Mouse (Mus musculus) kidney, postnatal 0 days (tissue): Measurements from ENCODE around the gene Mindy4b-ps. TPM values are rescaled to one million over a fixed set of nuclear protein-coding genes. Genes with fewer than 3 reads are reported as not detected.

Experiments
- ATAC-seq: fragments of 200-750 bp; cut with Nextera tagmentation; replicated peaks from 2 replicates; pipeline ENCODE4 v1.8.0; 2017; ENCODE audit warnings: low read depth, moderate number of reproducible peaks, moderate TSS enrichment, moderate library complexity; ENCODE audit not compliant: low FRiP score
- DNase-seq: peaks from one replicate; pipeline ENCODE4 v3.0.0-alpha.2; 2016; ENCODE audit warnings: low spot score
- H3K27ac ChIP-seq: fragments of 300-500 bp; sonication (generic); 2 replicates; pipeline ENCODE4 v1.5.1; 2014; ENCODE audit warnings: mild to moderate bottlenecking
- H3K27me3 ChIP-seq: fragments of 300-500 bp; sonication (generic); 2 replicates; pipeline ENCODE4 v1.6.1; 2014; ENCODE audit warnings: low read length, mixed read lengths; ENCODE audit not compliant: insufficient read depth
- H3K36me3 ChIP-seq: fragments of 300-500 bp; sonication (generic); 2 replicates; pipeline ENCODE4 v1.6.1; 2014; ENCODE audit warnings: low read length, mixed read lengths; ENCODE audit not compliant: insufficient read depth
- H3K4me1 ChIP-seq: fragments of 300-500 bp; sonication (generic); replicated peaks from 2 replicates; pipeline ENCODE4 v1.6.1; 2014; ENCODE audit warnings: antibody characterized with exemption, low read length, mixed read lengths; ENCODE audit not compliant: insufficient read depth
- H3K4me2 ChIP-seq: fragments of 300-500 bp; sonication (generic); 2 replicates; pipeline ENCODE4 v1.6.1; 2014; ENCODE audit warnings: mild to moderate bottlenecking, low read length, moderate library complexity, mixed read lengths
- H3K4me3 ChIP-seq: fragments of 300-500 bp; sonication (generic); replicated peaks from 2 replicates; pipeline ENCODE4 v1.5.1; 2014; ENCODE audit warnings: low read depth, low read length
- H3K9ac ChIP-seq: fragments of 300-500 bp; sonication (generic); 2 replicates; pipeline ENCODE4 v1.6.1; 2014; ENCODE audit warnings: low read depth, low read length
- H3K9me3 ChIP-seq: fragments of 300-500 bp; sonication (generic); replicated peaks from 2 replicates; pipeline ENCODE4 v1.6.1; 2016; ENCODE audit warnings: low read length, inconsistent platforms, mixed read lengths
- CTCF ChIP-seq: IDR thresholded peaks from 2 replicates; pipeline ENCODE4 v1.5.1; 2016; ENCODE audit warnings: antibody characterized with exemption, low read depth, mild to moderate bottlenecking, moderate library complexity
- WGBS: fragments of 180-500 bp; shearing (Covaris S2); extraction: QIAGEN DNeasy Blood & Tissue Kit; methylation state at CpG from one replicate; pipeline ENCODE4 v1.1.7; 2014; 5-methylcytosine and 5-hydroxymethylcytosine counted together
- polyA plus RNA-seq: library from polyadenylated mRNA; unstranded; fragments of >200 nt; fragmentation: Nextera tagmentation; extraction: Ambion mirVana; gene quantifications from 2 replicates; pipeline ENCODE4 v1.2.1, GENCODE M21; 2015

Mindy4b-ps gene
- polyA plus RNA-seq, 1 experiment from 2014 or later: not detected

DNA sequence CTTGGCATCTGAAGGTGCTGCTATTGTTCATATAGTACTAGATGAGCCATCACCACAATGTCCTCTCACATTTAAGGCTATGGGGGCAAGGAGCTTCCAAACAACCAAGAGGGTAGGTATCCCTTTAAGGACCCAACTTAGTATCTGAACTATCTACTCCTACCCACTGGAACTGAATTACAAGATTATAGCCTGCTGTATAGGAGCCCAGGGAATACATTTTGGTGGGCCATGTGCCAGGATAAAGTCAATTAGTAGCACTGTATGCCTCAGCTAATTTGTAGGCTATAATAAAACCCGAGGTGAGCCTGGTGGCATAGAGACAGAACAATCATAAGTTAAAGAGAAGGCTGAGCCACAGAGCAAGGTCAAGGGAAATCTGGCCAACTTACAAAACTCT, 65.7 kb downstream of the Mindy4b-ps start:
- H3K27ac ChIP-seq: no peak overlapping the region
- no peaks in the 10 kb centered on the region for H3K27me3 ChIP-seq
- H3K4me3 ChIP-seq: no peak overlapping the region
- H3K9me3 ChIP-seq: no peaks in the 10 kb centered on the region
- no peak overlapping the region for H3K4me2 ChIP-seq
- DNase-seq (no peak), ATAC-seq (no peak)
- H3K36me3 ChIP-seq: no peaks in the 10 kb centered on the region
- H3K9ac ChIP-seq: no peak overlapping the region
- 41% methylated on average over 1 of the region's 1 CpGs for WGBS
- no peak for TF ChIP-seq CTCF
- no peaks in the 10 kb centered on the region for H3K4me1 ChIP-seq

DNA sequence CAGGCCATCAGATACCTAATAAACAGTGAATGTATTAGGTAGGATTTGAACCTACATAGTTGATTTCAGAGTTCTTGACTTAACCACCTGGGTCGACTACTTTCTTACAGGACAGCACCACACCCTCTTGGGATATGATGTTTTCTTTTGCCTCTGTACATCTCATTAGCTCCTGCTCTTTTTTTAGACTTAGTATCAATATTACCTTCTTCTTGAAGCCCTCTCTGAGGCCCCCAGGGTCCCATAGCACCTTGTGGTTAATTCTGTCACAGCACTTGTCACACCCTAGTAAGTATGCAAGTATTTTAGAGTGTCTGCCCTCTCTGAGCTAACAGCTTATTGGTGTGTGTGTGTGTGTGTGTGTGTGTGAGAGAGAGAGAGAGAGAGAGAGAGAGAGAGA, 66.3 kb downstream of the Mindy4b-ps start:
- Histone ChIP-seq H3K4me1 (no peaks in the 10 kb centered on the region), H3K9ac (no peak overlapping the region), H3K9me3 (no peaks in the 10 kb centered on the region), H3K4me3 (no peak overlapping the region), H3K27me3 (no peaks in the 10 kb centered on the region), H3K36me3 (no peaks in the 10 kb centered on the region), H3K4me2 (no peak overlapping the region), H3K27ac (no peak overlapping the region)
- no peak for TF ChIP-seq CTCF
- DNase-seq (no peak), ATAC-seq (no peak)
- WGBS: 79% methylated on average over 1 of the region's 1 CpGs

DNA sequence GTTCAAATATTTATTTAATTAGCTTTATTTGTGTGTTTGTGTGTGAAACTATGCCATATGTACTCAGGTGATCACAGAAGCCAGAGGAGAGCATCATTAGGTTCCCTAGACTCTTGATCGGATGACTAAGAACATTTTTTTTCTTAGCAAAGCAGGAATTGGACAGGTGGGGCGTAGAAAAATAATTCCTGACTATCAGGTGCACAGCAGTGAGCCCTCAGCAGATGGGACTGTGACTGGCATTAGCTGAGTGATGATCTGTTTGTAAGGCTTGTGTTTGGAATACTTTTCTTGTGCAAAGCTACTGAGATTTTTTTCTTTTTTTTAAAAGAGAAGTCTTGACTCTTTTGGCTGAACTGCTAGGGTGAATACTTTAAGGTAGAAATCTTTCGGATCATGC, 67.8 kb downstream of the Mindy4b-ps start:
- no peak for TF ChIP-seq CTCF
- Histone ChIP-seq H3K9ac (no peak overlapping the region), H3K36me3 (no peaks in the 10 kb centered on the region), H3K4me3 (no peak overlapping the region), H3K9me3 (no peaks in the 10 kb centered on the region), H3K4me2 (no peak overlapping the region), H3K27me3 (no peaks in the 10 kb centered on the region), H3K27ac (no peak overlapping the region), H3K4me1 (no peaks in the 10 kb centered on the region)
- ATAC-seq (no peak), DNase-seq (no peak)
- 84% methylated on average over 3 of the region's 3 CpGs for WGBS

DNA sequence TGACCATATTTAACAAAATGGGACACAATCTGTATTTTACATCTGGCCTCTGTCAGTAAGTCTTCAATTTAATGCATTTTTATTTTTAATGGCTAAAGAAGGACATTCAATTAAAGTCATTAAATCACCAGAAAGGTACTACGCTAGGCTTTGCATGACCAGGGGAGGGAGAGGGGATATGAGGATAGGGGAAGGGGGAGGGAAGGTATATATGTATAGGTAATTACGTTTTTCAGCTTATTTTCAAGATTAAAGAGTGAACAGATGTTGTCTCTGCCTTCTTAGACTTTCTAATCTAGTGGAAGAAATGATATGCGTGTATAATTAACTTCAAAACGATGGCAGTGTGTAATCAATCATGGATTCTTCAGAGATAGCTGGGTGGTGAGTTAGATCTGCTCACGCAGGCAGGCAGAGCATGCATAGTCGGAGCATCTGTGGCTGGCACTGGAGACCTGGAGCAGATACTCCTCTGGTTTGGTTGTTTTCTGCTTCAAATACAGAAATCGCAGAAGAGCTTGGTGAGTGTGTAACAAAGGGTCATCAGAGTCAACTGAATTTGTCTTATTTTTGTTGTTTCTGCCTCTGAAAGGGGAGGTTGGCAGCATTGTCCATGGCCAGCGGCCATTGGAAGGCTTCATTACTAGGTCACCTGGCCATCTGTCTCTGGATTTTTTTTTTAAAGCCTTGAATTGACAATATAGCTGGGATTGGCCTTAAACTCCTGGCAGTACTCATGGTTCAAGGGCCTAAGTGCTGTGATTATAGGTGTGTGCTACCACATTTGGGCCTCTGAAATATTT, 70.1 kb downstream of the Mindy4b-ps start:
- TF ChIP-seq CTCF: no peak
- Histone ChIP-seq H3K9ac (no peak overlapping the region), H3K4me2 (no peak overlapping the region), H3K4me1 (no peaks in the 10 kb centered on the region), H3K4me3 (no peak overlapping the region), H3K36me3 (no peaks in the 10 kb centered on the region), H3K27me3 (no peaks in the 10 kb centered on the region), H3K27ac (no peak overlapping the region), H3K9me3 (no peaks in the 10 kb centered on the region)
- no peak for ATAC-seq
- 71% methylated on average over 8 of the region's 8 CpGs for WGBS
- DNase-seq: no peak

DNA sequence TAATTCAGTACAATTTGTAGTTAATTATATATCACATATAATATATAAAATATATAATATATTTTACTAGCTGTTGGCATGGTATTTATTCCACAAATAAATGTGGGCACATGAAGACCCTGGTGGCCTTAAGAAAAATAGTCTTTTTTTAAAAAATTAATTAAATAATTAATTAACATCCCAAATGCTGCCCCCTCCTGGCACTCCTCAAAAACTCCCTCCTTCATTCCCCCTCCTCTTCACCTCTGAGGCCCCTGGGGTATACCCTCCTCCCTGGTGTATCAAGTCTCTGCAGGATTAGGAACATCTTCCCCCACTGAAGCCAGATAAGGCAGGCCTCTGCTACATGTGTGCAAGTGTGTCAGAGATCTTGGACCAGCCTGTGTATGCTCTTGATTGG, 73.4 kb downstream of the Mindy4b-ps start:
- ATAC-seq: no peak
- DNase-seq: no peak
- Histone ChIP-seq H3K9ac (no peak overlapping the region), H3K4me1 (no peaks in the 10 kb centered on the region), H3K9me3 (no peaks in the 10 kb centered on the region), H3K27ac (no peak overlapping the region), H3K27me3 (no peaks in the 10 kb centered on the region), H3K4me2 (no peak overlapping the region), H3K36me3 (no peaks in the 10 kb centered on the region), H3K4me3 (no peak overlapping the region)
- TF ChIP-seq CTCF: no peak

DNA sequence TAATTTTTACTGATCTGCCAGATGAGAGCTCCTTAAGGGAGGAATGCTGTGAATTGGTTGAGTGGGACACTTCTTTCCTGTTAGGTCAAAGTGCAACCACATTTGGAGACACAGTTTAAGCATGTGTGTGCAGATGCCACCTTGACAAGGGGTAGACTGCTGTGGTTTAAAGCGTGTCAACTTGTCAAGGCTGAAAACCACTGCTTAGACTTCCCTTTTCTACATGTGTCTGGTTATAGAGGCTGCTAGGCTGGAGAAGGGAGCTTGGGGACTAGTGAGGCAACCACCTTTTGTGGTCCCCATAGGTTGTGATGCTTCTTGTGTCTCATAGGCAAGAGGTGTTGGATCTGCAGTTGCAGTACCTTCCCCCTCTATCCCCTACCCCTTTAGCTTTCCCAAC, 74.2 kb downstream of the Mindy4b-ps start:
- Histone ChIP-seq H3K27ac (no peak overlapping the region), H3K4me3 (no peak overlapping the region), H3K36me3 (no peaks in the 10 kb centered on the region), H3K9ac (no peak overlapping the region), H3K4me2 (no peak overlapping the region), H3K4me1 (no peaks in the 10 kb centered on the region), H3K9me3 (no peaks in the 10 kb centered on the region), H3K27me3 (no peaks in the 10 kb centered on the region)
- DNase-seq: no peak
- no peak for ATAC-seq
- no peak for TF ChIP-seq CTCF
- 83% methylated on average over 1 of the region's 1 CpGs for WGBS

DNA sequence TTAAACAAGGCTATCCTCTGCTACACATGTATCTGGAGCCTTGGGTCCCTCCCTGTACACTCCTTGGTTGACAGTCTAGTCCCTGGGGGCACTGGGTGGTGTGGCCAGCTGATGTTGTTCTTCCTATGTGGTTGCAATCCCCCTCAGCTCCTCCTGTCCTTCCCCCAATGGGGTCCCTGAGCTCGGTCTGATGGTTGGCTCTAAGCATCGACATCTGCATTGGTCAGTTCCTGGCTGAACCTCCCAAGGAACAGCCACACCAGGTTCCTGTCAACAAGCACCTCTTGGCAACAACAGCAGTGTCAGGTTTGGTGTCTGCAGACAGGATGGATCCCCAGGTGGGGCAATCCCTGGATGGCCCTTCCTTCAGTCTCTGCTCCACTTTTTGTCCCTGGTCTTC, 82.6 kb downstream of the Mindy4b-ps start:
- ATAC-seq (no peak), DNase-seq (no peak)
- WGBS: 67% methylated on average over 2 of the region's 2 CpGs
- H3K9me3 ChIP-seq: no peaks in the 10 kb centered on the region
- no peaks in the 10 kb centered on the region for H3K27me3 ChIP-seq
- no peak overlapping the region for H3K4me3 ChIP-seq
- H3K36me3 ChIP-seq: no peaks in the 10 kb centered on the region
- H3K4me1 ChIP-seq: no peaks in the 10 kb centered on the region
- H3K4me2 ChIP-seq: no peak overlapping the region
- no peak for TF ChIP-seq CTCF
- no peak overlapping the region for H3K27ac ChIP-seq
- H3K9ac ChIP-seq: no peak overlapping the region

Other genes with a start within 250 kb of the Mindy4b-ps start
- 24.9 and 29.0 TPM in 2 replicates for gene Selenot, start 245.7 kb downstream of the Mindy4b-ps start, polyA plus RNA-seq
- not detected in 2 replicates for gene Erich6, start 185.1 kb downstream of the Mindy4b-ps start, polyA plus RNA-seq
- 5.5 TPM in 2 replicates for gene Siah2, start 129.9 kb downstream of the Mindy4b-ps start, polyA plus RNA-seq
- gene Clrn1, start 63.0 kb upstream of the Mindy4b-ps start, polyA plus RNA-seq: 1.1 TPM in 2 replicates
- 0.82 and 0.98 TPM in 2 replicates for gene Med12l, start 183.5 kb upstream of the Mindy4b-ps start, polyA plus RNA-seq